Mouse (Mus musculus) urinary bladder, postnatal 4 days (tissue): ENCODE results near the gene Foxn3.

Experiments
- DNase-seq, 2 experiments: peaks; one replicate each; pipeline ENCODE4 v3.0.0; 2021 to 2022; ENCODE audit warnings: low spot score in 2 of 2

The Foxn3 gene

GRCm38 (mm10) chr12:99415538-99415937, 147.8 kb downstream of the Foxn3 start:
- DNase-seq: no peak

DNA sequence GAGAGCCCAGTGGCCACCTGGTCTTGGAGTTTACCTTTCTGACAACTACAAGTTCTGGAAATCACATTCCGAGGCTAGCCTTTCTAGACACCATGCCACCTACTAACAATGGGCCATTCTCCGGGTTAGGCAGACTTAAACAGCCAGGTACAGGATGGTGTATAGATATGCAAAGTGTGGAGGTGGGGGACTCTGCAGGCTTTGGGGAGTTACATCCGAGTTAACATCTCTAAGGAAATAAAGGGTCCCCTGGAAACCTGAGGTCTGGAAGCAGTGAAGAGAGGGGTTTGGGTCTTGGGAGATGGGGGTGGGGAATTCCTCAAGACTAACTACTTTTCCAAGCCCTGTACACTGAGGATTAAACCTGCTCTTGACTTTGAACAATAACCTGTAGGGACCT, 150.9 kb downstream of the Foxn3 start:
- DNase-seq: no peak

- DNase-seq: no peak
These were observed 151.3 kb downstream of the Foxn3 start for GRCm38 (mm10) chr12:99412034-99412433.

DNA sequence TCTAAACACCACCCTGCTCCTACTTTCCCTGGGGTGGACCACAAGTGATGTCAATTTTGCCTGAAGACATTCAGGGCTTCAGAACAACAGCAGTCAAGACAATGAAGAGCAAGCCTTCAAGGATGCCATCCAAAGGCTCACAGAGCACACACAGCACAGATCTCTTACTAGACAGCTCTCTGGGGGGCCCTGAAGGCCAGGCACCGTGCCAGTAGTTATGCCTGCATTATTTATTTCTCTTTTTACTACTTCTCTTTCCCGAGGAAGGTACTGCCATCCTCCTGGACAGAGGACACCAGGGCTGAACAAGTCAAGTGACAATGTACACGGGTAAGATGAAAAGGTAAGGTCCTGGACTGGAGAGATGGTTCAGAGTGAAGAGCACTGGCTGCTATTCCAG, 154.7 kb downstream of the Foxn3 start:
- no peak for DNase-seq

GRCm38 (mm10) chr12:99408089-99408488, 155.3 kb downstream of the Foxn3 start:
- no peak for DNase-seq

GRCm38 (mm10) chr12:99407318-99407716, 156.1 kb downstream of the Foxn3 start:
- DNase-seq: no peak

DNA sequence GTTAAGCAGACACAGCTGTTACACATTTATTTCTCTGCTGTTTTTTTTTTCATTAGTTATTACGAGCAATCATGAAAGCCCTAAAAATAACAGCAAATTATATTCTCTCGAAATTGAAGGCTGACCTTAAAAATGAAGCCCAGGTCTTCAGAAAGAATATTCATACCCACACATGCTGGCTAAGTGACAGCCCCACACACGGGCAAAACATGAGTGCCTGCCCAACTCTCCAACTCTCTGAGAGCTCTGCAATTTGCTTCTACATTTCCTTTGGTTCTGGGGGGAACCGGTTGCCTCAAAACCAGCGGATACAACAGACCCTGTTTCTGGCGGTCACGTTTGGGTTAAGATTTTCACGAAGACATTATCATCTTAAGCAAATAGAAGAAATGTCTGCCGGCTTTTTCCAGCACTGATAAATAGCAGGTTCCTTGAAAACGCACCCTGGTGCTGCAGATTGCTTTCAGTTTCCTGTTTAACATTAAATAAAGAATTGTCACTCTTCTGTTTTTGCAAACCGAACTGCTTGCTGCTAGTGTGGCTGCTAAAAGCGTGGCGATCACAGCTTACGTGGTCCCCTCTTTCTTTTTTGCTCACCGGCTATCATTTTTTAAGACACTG, 156.6 kb downstream of the Foxn3 start:
- DNase-seq: no peak

DNA sequence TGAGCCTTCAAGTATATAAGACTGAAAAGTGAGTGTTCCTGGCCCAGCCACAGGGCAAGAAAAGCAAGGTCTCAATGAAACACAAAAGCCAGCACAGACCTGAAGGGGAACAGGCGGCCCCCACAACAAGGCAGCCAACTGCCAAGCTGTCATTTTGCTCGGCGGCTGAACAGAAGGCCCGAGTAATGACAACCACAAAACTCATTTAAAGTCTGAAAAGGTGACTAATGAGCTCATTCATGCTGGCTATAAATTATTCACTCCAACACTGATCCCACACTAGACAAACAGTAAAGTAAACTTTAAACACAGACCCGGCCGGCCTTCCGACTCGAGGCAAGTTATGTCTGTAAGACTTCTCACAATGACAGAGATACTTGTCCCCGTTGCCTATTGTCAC, 157.1 kb downstream of the Foxn3 start:
- DNase-seq: no peak

DNA sequence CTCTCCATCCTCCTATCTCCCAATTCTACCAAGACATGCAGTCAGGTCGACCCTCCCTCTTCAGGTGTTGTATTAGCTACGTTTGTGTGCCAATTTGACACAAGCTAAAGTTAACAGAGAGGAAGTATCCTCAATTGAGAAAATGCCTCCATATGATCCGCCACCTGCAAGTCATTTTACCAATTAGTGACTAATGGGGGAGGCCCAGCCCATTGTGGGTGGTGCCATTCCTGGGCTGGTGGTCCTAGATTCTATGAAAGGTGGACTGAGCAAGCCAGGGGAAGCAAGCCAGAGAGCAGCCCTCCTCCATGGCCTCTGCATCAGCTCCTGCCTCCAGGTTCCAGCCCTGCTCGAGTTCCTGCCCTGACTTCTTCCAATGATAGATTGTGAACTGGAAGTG, 158.0 kb downstream of the Foxn3 start:
- no peak for DNase-seq

- no peak for DNase-seq
These were observed 160.4 kb downstream of the Foxn3 start for GRCm38 (mm10) chr12:99403004-99403403.

- DNase-seq: no peak
These were observed 162.5 kb downstream of the Foxn3 start for GRCm38 (mm10) chr12:99400907-99401306.

DNA sequence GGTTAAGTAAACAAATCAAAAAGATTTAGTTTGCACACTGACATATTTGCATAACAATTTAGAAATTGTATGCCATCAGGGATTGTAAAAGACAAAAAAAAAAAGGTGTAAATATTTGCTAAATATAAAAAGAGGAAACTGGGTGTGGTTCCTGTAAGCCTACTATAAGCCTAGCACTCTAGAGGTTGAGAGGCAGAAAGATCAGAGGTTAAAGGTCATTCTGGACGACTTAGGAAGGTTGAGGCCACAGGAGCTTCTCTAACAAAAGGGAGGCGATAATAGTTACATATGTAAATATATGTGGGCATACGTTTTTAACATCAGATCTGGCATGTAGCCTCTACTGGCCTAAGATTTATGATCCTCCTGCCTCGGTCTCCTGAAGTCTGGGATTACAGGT, 163.8 kb downstream of the Foxn3 start:
- DNase-seq: no peak

DNA sequence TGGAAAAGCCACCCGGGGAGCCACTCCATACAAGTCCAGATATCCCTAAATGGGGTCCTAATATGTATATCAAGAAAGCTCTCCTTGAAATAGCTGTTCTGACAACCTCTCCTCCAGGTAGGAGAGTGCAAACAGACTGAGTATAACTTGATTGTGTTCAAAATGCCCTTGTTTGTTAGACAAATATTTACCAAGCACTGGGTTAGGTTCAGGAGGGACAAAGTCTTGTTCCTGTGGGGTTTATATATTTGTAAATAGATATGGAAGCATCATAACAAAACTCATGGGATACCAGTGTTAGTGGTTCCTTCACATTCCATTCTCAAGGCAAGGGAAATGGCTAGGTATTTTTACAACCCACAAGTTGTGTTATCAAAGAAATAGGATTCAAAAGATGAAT, 166.9 kb downstream of the Foxn3 start:
- DNase-seq: no peak

DNA sequence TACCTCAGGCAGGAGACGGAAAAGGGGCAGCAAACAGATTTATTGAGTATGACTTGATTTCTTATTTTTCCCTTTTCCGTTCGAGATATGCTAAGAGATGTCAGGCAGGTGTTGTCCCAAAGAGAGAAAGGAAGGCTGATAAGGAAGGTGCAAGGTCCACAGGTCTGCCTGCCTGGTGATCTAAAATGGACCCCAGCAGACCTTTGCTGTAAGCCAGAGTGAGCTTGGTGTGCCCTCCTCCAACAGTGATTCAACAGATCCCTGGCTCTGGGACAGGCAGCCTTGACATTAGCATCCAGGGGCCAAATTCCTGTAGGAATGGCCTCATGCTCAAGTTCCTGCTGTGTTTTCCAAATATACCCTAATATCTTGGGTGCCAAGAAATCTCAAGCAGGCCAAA, 168.3 kb downstream of the Foxn3 start:
- DNase-seq: no peak

GRCm38 (mm10) chr12:99394676-99395075, 168.7 kb downstream of the Foxn3 start:
- DNase-seq: no peak

DNA sequence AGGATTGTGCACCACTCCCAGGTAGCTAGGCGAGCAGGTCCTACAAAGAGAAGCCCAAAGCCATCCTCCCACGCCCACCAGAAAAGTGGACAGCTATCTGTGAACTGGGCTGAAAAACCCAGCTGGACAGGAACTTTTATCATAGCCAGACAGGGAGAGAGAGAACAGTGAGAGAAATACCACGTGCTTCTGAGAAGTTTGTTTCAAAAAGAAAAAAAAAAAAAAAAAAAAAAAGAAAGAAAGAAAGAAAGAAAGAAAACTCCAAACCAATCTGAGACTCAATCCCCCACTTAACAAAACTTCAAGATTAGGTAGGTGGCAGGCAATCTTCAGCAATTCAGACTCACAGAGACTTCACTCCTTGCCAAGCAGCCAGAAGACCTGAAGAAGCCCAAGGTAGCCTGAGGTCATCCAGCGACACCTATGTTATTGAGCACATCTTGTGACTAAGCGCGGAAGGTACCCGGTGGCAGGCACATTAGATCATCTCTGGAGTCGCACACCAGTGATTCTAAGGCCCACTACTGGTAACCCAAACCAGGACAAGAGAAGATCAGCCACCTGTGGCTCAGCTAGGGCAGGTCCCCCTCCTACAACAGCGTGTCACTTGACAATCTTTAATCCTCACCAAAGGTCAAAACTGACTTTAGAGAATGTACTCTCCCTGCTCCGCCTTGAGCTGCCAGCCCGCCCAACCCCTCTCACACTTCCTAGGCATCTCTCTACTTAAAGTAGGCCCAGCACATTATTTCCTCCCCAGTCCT, 169.3 kb downstream of the Foxn3 start:
- no peak for DNase-seq

DNA sequence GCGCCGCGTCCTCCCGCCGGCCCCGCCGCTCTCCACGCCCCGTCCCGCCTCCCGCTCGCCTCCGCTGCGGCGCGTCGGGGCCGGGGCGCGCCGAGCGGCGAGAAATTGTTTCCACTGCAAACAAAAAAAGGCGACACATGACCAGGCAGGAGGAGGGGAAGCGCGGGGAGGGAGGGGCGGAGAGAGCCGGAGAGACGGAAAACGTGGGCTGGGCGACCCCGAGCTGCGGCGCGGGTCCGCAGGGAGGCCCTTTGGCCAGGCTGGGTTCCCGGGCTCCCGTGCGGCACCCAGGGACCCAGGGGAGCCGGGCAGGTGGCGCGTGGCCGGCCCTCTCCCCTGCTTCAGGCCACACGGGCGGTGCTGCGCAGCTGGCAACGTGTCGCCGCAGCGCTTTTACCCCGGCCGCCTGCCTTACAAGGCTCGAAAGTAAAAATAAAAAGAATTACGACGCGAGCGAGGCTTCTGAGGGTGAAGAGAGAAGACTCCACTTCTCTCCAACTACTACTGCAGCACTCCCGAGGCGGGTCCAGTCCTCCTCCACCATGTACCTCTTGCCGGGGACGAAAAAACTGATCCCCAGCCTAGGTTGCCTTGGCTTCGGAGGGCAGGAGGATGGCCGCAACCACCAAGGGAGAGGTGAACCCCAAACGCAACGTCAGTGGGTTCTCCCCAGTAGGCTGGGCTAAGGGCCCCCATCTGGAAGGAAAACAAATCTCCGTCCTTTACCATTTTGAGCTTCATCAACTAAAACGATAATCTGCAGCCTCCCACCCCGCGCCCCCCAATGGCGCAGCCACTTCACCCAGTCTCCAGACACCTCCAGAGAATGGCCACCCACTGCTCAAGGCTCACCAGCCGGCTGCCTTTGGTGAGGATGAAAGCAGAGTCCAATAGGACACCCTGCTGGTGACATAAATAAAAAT, 170.2 kb downstream of the Foxn3 start:
- peak; percentile 88 to 90 for DNase-seq

DNA sequence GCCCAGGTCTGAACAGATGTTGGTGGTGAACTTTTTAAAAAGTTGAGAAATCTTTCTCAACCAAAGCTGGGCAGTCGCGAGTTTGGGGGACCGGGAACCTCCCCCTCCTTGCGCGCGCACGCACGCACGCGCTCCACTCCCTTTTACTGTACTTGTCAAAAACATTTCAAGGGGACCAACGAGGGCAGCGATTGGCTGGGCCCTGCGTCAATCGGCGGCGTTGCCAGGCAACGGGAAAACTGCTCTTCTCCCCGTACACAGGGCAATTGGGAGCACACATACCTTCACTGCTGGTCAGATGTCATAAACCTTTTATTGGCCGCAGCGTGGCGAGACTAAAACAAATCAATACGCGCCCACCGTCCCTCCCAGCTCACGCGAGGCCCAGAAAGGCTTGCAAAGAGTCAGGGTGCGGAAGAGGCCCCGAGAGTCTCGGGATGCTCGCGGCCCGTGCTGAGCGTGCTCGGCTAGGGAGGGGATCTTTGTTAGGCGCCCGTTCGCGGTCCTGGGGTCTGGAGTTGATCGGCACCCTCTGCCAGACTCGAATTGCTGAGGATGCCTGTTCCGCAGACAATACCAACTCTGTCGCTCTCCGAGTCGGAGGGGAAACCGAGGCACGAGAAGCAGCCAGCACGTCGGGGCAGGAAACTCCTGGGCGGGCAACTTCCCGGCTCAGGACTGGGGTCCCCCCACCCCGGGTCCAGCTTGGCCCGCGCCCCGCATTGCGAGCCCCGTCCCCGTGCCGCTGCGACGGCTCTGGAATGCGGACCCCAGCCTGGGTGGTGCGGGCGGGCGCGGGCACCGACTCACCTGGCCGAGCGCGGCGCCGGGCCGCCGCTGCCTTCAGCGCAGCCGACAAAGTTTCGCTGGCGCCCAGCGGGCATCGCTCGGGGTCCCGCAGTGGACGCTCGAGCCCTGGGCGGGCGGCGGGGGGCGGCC, 171.2 kb downstream of the Foxn3 start:
- DNase-seq: peak; percentile 98 to 100

DNA sequence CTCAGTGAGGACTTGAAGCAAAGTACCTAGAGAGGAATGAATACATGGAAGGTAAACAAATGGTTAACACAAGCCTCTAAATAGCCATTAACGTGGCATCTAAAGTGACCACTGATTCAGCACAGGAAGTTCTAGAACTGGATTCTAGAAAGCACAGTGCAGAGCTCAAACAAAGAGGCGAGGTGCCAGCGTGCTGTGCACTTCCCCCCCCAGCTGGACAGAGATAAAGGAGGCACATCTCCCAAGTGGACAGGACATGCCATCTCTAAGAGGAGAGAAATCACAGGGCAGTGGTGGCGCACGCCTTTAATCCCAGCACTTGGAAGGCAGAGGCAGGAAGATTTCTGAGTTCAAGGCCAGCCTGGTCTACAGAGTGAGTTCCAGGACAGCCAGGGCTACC, 173.0 kb downstream of the Foxn3 start:
- DNase-seq: no peak

DNA sequence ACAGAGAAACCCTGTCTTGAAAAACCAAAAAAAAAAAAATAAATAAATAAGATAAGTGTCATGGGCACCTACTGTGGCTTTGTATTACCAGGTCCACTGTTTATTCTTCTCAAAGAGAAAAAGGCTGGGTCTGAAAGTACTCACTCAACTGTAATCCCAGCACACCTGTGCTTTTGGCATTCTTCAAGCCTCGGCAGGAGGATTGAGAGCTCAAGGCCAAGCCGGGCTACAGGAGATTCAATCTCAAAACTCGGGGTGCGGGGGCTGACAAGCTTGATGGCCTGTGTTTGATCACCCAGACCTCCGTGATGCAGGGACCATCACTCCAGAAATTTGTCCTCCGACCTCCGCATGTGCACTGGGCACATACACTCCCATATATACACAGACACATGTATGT, 174.1 kb downstream of the Foxn3 start:
- DNase-seq: no peak
